Comparison of ENCODE assay signal across 8 mouse cellular contexts in genomic region chr5:77211236-77211635, GRCm38 (mm10). TPM values are rescaled to one million over a fixed set of nuclear protein-coding genes. Genes with fewer than 3 reads are reported as not detected.
DNase-seq lines count a peak whose midpoint lies in the region; ATAC-seq lines count a peak whose summit lies in the region.

Gene Spink2, minus strand, starts transcription at chr5:77211471.

- 6% methylated on average over 18 of the region's 18 CpGs for WGBS in forebrain, embryonic 11.5 days
- 5% methylated on average over 17 of the region's 18 CpGs for WGBS in hindbrain, embryonic 12.5 days
- 5% methylated on average over 18 of the region's 18 CpGs for WGBS in liver, embryonic 15.5 days (ENCODE audit: insufficient replicate concordance)
- 4% methylated on average over 18 of the region's 18 CpGs for WGBS in neural tube, embryonic 12.5 days

- H3K4me1 ChIP-seq in forebrain, embryonic 11.5 days (replicated peaks; ENCODE audit: control insufficient read depth, insufficient read depth, low read length), result no peaks in the 10 kb centered on the region
- H3K4me1 ChIP-seq in hindbrain, embryonic 12.5 days, result peaks cover 6% of the 10 kb centered on the region
- H3K4me1 ChIP-seq in liver, embryonic 15.5 days (replicated peaks), result peaks cover 5% of the 10 kb centered on the region; the same call in 1 of the 2 replicates
- 0 out of 2 replicates have a peak, but pooled peaks cover 5% of the 10 kb centered on the region for H3K4me1 ChIP-seq in neural tube, embryonic 12.5 days

- peak; percentile 10 to 22 for DNase-seq in layer of hippocampus, postnatal 10 days (ENCODE audit: low spot score in 2 of 2)
- no peak for DNase-seq in layer of hippocampus, adult 18-20 months (ENCODE audit: low spot score in 2 of 2)
- peak; percentile 68 for DNase-seq in forebrain, embryonic 11.5 days (ENCODE audit: low spot score)
- no peak for DNase-seq in layer of hippocampus, postnatal 14 days (ENCODE audit: low spot score in 2 of 2)

- 0 out of 2 replicates have a peak, but pooled peaks have one; percentile 36 for ATAC-seq in forebrain, embryonic 11.5 days (replicated peaks; ENCODE audit: low FRiP score)
- peak; percentile 60; the same call in 1 of the 2 replicates for ATAC-seq in hindbrain, embryonic 12.5 days (ENCODE audit: low FRiP score)
- ATAC-seq in liver, embryonic 15.5 days (ENCODE audit: insufficient read depth), result no peak
- peak; percentile 71; the same call in 1 of the 2 replicates for ATAC-seq in neural tube, embryonic 12.5 days (ENCODE audit: low FRiP score, low read depth)
- no peak for ATAC-seq in frontal cortex, adult (ENCODE audit: low TSS enrichment)

- peak within 1 kb of the TSS; percentile 23 for H3K4me3 ChIP-seq in forebrain, embryonic 11.5 days (ENCODE audit: low read depth, low read length)
- H3K4me3 ChIP-seq in hindbrain, embryonic 12.5 days, result peak within 1 kb of the TSS; percentile 29
- 0 out of 2 replicates have a peak within 1 kb of the TSS, but pooled peaks have one; percentile 4 for H3K4me3 ChIP-seq in liver, embryonic 15.5 days (replicated peaks)
- peak within 1 kb of the TSS; percentile 30 for H3K4me3 ChIP-seq in neural tube, embryonic 12.5 days

- peak within 1 kb of the TSS; percentile 41; the same call in 1 of the 2 replicates for H3K9ac ChIP-seq in forebrain, embryonic 11.5 days (ENCODE audit: low read length)
- peak within 1 kb of the TSS; percentile 35; the same call in 1 of the 2 replicates for H3K9ac ChIP-seq in hindbrain, embryonic 12.5 days
- no peak within 1 kb of the TSS for H3K9ac ChIP-seq in liver, embryonic 15.5 days
- H3K9ac ChIP-seq in neural tube, embryonic 12.5 days, result 0 out of 2 replicates have a peak within 1 kb of the TSS, but pooled peaks have one; percentile 17

- H3K27me3 ChIP-seq in forebrain, embryonic 11.5 days (ENCODE audit: control insufficient read depth, insufficient read depth, low read length), result no peaks in the 10 kb centered on the region
- H3K27me3 ChIP-seq in hindbrain, embryonic 12.5 days, result peaks cover 4% of the 10 kb centered on the region; the same call in 1 of the 2 replicates
- peaks cover 11% of the 10 kb centered on the region for H3K27me3 ChIP-seq in liver, embryonic 15.5 days
- 0 out of 2 replicates have a peak, but pooled peaks cover 6% of the 10 kb centered on the region for H3K27me3 ChIP-seq in neural tube, embryonic 12.5 days (replicated peaks)

- H3K4me2 ChIP-seq in forebrain, embryonic 11.5 days (ENCODE audit: low read depth, low read length, severe bottlenecking), result peak within 1 kb of the TSS; percentile 64
- H3K4me2 ChIP-seq in hindbrain, embryonic 12.5 days (replicated peaks), result peak within 1 kb of the TSS; percentile 66
- H3K4me2 ChIP-seq in liver, embryonic 15.5 days, result peak within 1 kb of the TSS; percentile 49
- peak within 1 kb of the TSS; percentile 69 for H3K4me2 ChIP-seq in neural tube, embryonic 12.5 days (replicated peaks)

- no peak within 1 kb of the TSS for H3K27ac ChIP-seq in forebrain, embryonic 11.5 days (ENCODE audit: low read depth, low read length)
- H3K27ac ChIP-seq in hindbrain, embryonic 12.5 days, result no peak within 1 kb of the TSS
- no peak within 1 kb of the TSS for H3K27ac ChIP-seq in liver, embryonic 15.5 days (replicated peaks)
- H3K27ac ChIP-seq in neural tube, embryonic 12.5 days, result no peak within 1 kb of the TSS

- no peaks in the 10 kb centered on the region for H3K9me3 ChIP-seq in forebrain, embryonic 11.5 days (ENCODE audit: control insufficient read depth, low read length)
- no peaks in the 10 kb centered on the region for H3K9me3 ChIP-seq in hindbrain, embryonic 12.5 days (replicated peaks)
- no peaks in the 10 kb centered on the region for H3K9me3 ChIP-seq in liver, embryonic 15.5 days (replicated peaks)
- no peaks in the 10 kb centered on the region for H3K9me3 ChIP-seq in neural tube, embryonic 12.5 days

- H3K36me3 ChIP-seq in forebrain, embryonic 11.5 days (ENCODE audit: control insufficient read depth, insufficient read depth, low read length), result no peaks in the 10 kb centered on the region
- no peaks in the 10 kb centered on the region for H3K36me3 ChIP-seq in hindbrain, embryonic 12.5 days
- no peaks in the 10 kb centered on the region for H3K36me3 ChIP-seq in liver, embryonic 15.5 days (replicated peaks)
- H3K36me3 ChIP-seq in neural tube, embryonic 12.5 days, result no peaks in the 10 kb centered on the region

RNA-seq across cellular contexts. Expression of gene Spink2, which starts in this region (rescaled TPM):
- not detected for total RNA-seq in layer of hippocampus, postnatal 10 days (2021)
- total RNA-seq in layer of hippocampus, adult 18-20 months (2021), result not detected
- 0.63 and 1.2 TPM in 2 replicates for polyA plus RNA-seq in forebrain, embryonic 11.5 days (2014; fragmentation: Nextera tagmentation; extraction: Ambion mirVana)
- polyA plus RNA-seq in hindbrain, embryonic 12.5 days (2016; fragmentation: Nextera tagmentation; extraction: Ambion mirVana), result 1.5 TPM in 2 replicates
- polyA plus RNA-seq in liver, embryonic 15.5 days (2015; fragmentation: Nextera tagmentation; extraction: Ambion mirVana), result 0.21 TPM in 1 of 2 replicates, not detected in the other
- polyA plus RNA-seq in neural tube, embryonic 12.5 days (2016; fragmentation: Nextera tagmentation; extraction: Ambion mirVana), result 3.0 and 4.1 TPM in 2 replicates
- total RNA-seq in layer of hippocampus, postnatal 14 days (2021), result not detected

Comparison
In these comparisons a context has a peak if more than half of its experiments do, and no peak if none do; other contexts are left out.
1. Peak in DNase-seq in layer of hippocampus, postnatal 10 days; RNA of the gene not detected or under 1 TPM.
2. ATAC-seq: peak in forebrain, embryonic 11.5 days (single experiment), hindbrain, embryonic 12.5 days (single experiment) and neural tube, embryonic 12.5 days (single experiment); none in liver, embryonic 15.5 days (single experiment) and frontal cortex, adult (single experiment).
3. Peak in every context shown above with its lines, with median percentiles within 50 percentile points of each other: H3K4me2 ChIP-seq and H3K4me3 ChIP-seq.